Mouse (Mus musculus) testis, adult 2 months (tissue): ENCODE data around the gene Exoc5. TPM values are rescaled to one million over a fixed set of nuclear protein-coding genes. Genes with fewer than 3 reads are reported as not detected.
"Not testable (repeated sequence)": the region's sequence is repeated elsewhere in the genome, so short reads cannot be mapped to it uniquely, and the experiment has no call there.

Experiments
- H3K27ac ChIP-seq: fragments of 200-500 bp; 2 replicates; pipeline ENCODE4 v1.5.1; 2012; ENCODE audit warnings: low read depth, low read length; ENCODE audit not compliant: control insufficient read depth, insufficient read depth
- H3K27me3 ChIP-seq: fragments of 200-500 bp; 2 replicates; pipeline ENCODE4 v1.6.1; 2012; ENCODE audit warnings: mild to moderate bottlenecking, low read length, moderate library complexity; ENCODE audit not compliant: control insufficient read depth, insufficient read depth
- H3K36me3 ChIP-seq: fragments of 200-500 bp; 2 replicates; pipeline ENCODE4 v1.6.1; 2012; ENCODE audit warnings: mild to moderate bottlenecking, low read length; ENCODE audit not compliant: control insufficient read depth, insufficient read depth
- H3K4me1 ChIP-seq: fragments of 200-500 bp; 2 replicates; pipeline ENCODE4 v1.6.1; 2012; ENCODE audit warnings: low read length; ENCODE audit not compliant: control insufficient read depth, insufficient read depth
- H3K4me3 ChIP-seq: fragments of 200-500 bp; 2 replicates; pipeline ENCODE4 v1.5.1; 2012; ENCODE audit warnings: low read depth, mild to moderate bottlenecking, low read length, moderate library complexity, mixed read lengths; ENCODE audit not compliant: control insufficient read depth
- CTCF ChIP-seq: fragments of 200-500 bp; IDR thresholded peaks from 2 replicates; pipeline ENCODE4 v1.5.1; 2012; ENCODE audit warnings: low read depth, mild to moderate bottlenecking, inconsistent platforms, low read length, moderate library complexity; ENCODE audit not compliant: control insufficient read depth, insufficient read depth, insufficient replicate concordance
- POLR2A ChIP-seq: fragments of 200-500 bp; IDR thresholded peaks from 2 replicates; pipeline ENCODE4 v1.6.1; 2012; ENCODE audit warnings: low read depth, mild to moderate bottlenecking, inconsistent platforms, low read length, moderate library complexity; ENCODE audit not compliant: control insufficient read depth
- polyA plus RNA-seq: library from polyadenylated mRNA; depleted of rRNA; stranded (reverse); fragments of >200 nt; gene quantifications from 2 replicates; pipeline ENCODE4 v1.2.3, GENCODE M21; 2012; rRNA removed

Exoc5 gene
- 3.6 and 4.1 TPM in 2 replicates for polyA plus RNA-seq

DNA sequence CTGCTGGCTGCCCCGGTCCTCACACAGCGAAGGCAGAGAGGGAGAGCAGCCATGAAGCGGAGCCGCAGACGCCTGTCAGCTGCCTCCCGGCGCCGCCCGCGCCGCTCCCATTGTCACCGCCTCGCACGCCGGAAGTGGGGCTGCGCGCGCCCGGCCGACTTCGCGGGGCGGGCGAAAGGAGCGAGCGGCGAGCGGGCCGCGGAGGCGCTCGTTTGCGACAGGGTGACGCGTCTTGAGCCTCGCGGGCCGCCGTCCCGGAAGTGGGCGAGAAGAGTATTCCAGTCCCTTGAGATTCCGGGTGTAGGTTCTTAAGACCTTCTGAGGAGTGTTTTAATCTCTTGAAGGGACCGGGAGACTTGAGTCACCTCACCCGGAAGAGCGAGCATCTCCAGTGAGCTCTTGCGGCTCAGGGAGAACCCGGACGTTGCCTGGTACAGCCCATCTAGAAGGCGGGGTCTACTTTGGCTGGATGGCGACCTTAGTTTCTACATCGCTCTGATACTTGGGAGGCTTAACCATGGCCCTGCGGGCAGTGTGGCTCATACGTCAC, at the start of gene Exoc5:
TSS of gene Exoc5 (minus strand) at position 380 of the 550 bp plus-strand sequence.
- TF ChIP-seq CTCF, result no peak
- peak; percentile 91 for TF ChIP-seq POLR2A
- peak within 1 kb of the TSS; percentile 87 for H3K27ac ChIP-seq
- no peaks in the 10 kb centered on the region for H3K4me1 ChIP-seq
- H3K27me3 ChIP-seq, result no peaks in the 10 kb centered on the region
- H3K36me3 ChIP-seq, result no peaks in the 10 kb centered on the region
- H3K4me3 ChIP-seq, result peak within 1 kb of the TSS; percentile 89

DNA sequence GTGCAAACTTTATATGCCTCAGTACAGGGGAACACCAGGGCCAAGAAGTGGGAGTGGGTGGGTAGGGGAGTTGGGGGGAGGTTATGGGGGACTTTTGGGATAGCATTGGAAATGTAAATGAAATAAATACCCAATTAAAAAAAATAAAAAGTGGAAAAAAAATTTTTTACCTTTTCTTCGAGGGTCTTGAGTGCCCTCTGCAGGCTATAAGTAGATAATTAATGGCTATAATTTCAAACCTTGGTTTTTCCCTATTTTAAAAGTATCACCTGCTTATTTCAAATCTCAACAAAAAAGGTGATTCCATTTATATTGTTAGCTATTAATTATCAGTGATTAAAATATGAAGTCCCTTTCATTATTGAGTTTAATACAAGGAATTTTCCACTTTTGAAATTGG, 25.3 kb upstream of the Exoc5 start:
- H3K4me1 ChIP-seq, H3K36me3 ChIP-seq, H3K4me3 ChIP-seq, H3K27me3 ChIP-seq, H3K27ac ChIP-seq: not testable (repeated sequence)

DNA sequence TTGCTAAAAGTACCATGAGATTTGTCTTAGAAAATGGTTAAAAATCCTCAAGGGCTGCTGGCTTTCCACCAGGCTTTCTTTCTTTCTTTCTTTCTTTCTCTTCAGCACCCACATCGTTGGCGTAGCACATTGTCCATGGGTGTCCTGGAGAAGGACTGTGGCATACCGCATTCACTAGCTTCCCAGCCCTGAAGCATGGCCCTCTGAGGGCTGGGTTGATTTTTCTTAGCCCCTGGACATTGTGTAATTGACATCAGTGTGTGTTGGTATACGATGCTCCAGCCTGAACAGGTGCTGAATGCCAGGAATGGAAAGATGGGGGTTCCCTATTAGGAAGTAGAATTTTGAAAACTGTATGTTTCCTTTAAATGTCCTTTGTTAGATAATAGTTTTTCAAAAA, 24.8 kb upstream of the Exoc5 start:
- H3K4me3 ChIP-seq, result no peak overlapping the region
- no peaks in the 10 kb centered on the region for H3K36me3 ChIP-seq
- H3K27ac ChIP-seq, result no peak overlapping the region
- no peaks in the 10 kb centered on the region for H3K4me1 ChIP-seq
- TF ChIP-seq CTCF (no peak), POLR2A (no peak)
- no peaks in the 10 kb centered on the region for H3K27me3 ChIP-seq

DNA sequence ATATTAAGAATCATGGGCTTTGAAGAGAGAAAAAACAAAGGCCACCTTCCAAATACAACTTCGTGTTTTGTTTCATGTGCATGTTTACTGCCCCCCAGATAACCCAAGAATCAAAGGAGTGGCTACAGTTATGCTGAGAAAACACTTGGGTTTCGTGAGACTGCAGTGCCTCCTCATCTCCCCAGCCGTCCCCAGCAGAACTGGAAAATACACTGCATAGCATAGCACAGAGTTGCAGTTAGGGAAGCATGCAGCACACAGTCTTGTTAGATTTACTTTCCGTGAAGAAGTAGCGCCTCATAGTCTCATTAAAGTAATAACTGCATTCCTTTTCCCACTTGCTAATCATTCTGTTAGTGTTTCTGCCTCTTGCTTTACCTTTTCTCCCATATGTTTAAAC, 23.6 kb upstream of the Exoc5 start:
- H3K27me3 ChIP-seq, result no peaks in the 10 kb centered on the region
- TF ChIP-seq POLR2A, result no peak
- TF ChIP-seq CTCF, result no peak
- H3K36me3 ChIP-seq, result no peaks in the 10 kb centered on the region
- no peaks in the 10 kb centered on the region for H3K4me1 ChIP-seq
- no peak overlapping the region for H3K27ac ChIP-seq
- H3K4me3 ChIP-seq, result no peak overlapping the region

DNA sequence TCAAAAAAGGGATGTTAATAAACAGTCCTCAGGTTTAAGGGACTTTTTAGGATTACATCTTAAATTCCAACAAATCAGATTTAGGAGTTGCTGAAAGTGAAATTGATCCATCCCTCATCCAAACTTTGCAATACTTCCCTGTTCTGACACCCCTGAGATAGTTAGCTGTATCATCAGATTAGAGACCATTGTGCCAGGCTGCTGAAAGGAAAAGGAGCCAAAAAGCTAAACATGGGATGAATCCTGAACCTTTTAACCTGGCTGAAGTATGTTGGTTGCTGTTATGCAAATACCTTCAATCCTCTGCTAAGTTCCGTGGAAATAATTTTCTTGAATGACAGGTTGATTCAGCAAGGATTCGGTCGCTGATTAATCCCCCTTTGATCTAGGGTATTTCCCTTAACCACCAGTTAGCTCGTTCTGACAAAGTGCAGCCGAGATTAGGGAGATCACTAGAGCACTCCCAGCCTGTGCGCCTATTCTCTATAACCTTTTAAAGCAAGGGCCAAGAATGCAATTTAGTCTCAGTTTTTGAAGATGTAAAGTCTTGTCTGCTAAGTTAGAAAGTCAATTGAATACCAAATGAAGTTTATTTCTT, 23.1 kb upstream of the Exoc5 start:
- H3K4me1 ChIP-seq, result no peaks in the 10 kb centered on the region
- H3K27me3 ChIP-seq, result no peaks in the 10 kb centered on the region
- H3K4me3 ChIP-seq, result no peak overlapping the region
- no peaks in the 10 kb centered on the region for H3K36me3 ChIP-seq
- TF ChIP-seq POLR2A, result no peak
- TF ChIP-seq CTCF, result no peak
- H3K27ac ChIP-seq, result no peak overlapping the region

DNA sequence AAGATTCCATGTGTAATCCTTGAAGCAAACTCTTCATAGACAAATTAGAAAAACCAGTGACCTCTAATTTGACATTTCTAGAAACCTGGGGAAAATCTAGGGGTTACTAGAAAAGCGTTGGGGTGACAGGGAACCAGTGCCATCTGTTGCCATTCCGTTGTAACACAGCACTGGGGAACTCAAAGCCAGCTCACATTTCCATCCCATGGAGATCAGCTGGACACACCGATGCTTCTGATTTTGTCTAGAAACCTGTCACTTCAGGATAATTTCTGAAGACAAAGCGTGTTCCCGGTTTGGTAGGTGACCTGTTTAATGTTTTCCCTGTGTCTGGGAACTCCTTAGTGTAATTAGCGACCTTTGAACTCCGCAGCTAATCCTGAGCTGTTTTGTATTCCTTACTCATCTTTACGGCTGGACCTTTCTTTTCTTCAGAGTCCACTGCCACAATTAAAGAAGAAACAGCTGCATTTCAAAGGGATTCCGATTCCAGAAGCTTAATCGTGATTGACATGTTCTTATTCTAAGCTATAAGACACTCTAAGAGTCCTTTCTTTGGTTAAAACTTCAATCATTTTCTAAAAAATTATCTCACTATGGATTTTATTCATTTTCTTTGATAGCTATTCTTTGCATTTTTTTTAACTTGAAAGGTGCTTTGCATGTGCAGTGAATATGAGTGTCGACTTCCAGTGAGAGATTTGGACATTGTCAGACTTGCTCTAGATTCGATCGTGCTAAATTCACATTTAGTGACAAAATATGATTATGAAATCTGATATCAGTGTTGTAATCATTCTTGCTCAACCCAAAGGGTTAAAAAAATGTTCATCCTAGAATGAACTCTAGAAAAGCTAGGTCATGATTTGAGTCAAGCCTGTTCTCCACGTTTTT, 21.9 kb upstream of the Exoc5 start:
- TF ChIP-seq CTCF, result no peak
- no peak for TF ChIP-seq POLR2A
- Histone ChIP-seq H3K36me3 (no peaks in the 10 kb centered on the region), H3K4me3 (no peak overlapping the region), H3K27me3 (no peaks in the 10 kb centered on the region), H3K27ac (no peak overlapping the region), H3K4me1 (no peaks in the 10 kb centered on the region)

DNA sequence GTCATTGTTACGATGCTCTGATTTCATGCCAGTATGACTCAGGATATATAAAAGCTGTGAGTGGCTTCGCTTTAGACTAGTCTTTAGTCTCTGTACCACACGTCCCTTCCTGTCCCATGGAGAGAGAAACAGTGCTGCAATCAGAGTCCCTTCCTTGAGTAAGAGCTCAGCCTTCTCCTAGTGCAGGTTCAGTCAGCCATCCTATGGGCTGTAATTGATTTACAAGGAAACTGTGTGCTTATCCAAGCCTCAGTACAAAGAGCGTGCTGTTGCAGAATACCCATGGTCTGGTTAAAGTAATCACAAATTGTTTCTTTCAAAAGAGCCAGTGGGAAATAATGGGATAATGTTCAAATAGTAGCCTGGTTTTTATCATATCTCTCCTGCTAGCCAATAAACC, 20.1 kb upstream of the Exoc5 start:
- H3K4me1 ChIP-seq, result no peaks in the 10 kb centered on the region
- no peaks in the 10 kb centered on the region; the same call in 1 of the 2 replicates for H3K36me3 ChIP-seq
- no peak for TF ChIP-seq POLR2A
- H3K27me3 ChIP-seq, result no peaks in the 10 kb centered on the region
- H3K4me3 ChIP-seq, result no peak overlapping the region
- no peak overlapping the region for H3K27ac ChIP-seq
